Mouse (Mus musculus) lung, postnatal 0 days (tissue): ENCODE data around the gene Gm42421. TPM values are rescaled to one million over a fixed set of nuclear protein-coding genes. Genes with fewer than 3 reads are reported as not detected.

Experiments used
- ATAC-seq: fragments of 200-750 bp; cut with Nextera tagmentation; 2 replicates; pipeline ENCODE4 v1.8.0; 2017; ENCODE audit warnings: moderate library complexity
- DNase-seq: peaks from one replicate; pipeline ENCODE4 v3.0.0-alpha.2; 2016; ENCODE audit warnings: low spot score
- H3K27ac ChIP-seq: fragments of 300-500 bp; sonication (generic); 2 replicates; pipeline ENCODE4 v1.5.1; 2014; ENCODE audit warnings: antibody characterized with exemption, mild to moderate bottlenecking, low read length, mixed read lengths
- H3K27me3 ChIP-seq: fragments of 300-500 bp; sonication (generic); replicated peaks from 2 replicates; pipeline ENCODE4 v1.6.1; 2014; ENCODE audit warnings: low read length, mixed read lengths; ENCODE audit not compliant: insufficient read depth
- H3K36me3 ChIP-seq: fragments of 300-500 bp; sonication (generic); 2 replicates; pipeline ENCODE4 v1.6.1; 2014; ENCODE audit warnings: low read length, mixed read lengths; ENCODE audit not compliant: insufficient read depth
- H3K4me1 ChIP-seq: fragments of 300-500 bp; sonication (generic); 2 replicates; pipeline ENCODE4 v1.6.1; 2014; ENCODE audit warnings: antibody characterized with exemption, low read depth, low read length, mixed read lengths; ENCODE audit not compliant: insufficient read depth
- H3K4me2 ChIP-seq: fragments of 300-500 bp; sonication (generic); replicated peaks from 2 replicates; pipeline ENCODE4 v1.6.1; 2014; ENCODE audit warnings: low read depth, mild to moderate bottlenecking, low read length, moderate library complexity, mixed read lengths
- H3K4me3 ChIP-seq: fragments of 300-500 bp; sonication (generic); 2 replicates; pipeline ENCODE4 v1.5.1; 2014; ENCODE audit warnings: low read depth, low read length
- H3K9ac ChIP-seq: fragments of 300-500 bp; sonication (generic); replicated peaks from 2 replicates; pipeline ENCODE4 v1.6.1; 2014; ENCODE audit warnings: low read depth, mild to moderate bottlenecking
- H3K9me3 ChIP-seq: fragments of 300-500 bp; sonication (generic); 2 replicates; pipeline ENCODE4 v1.6.1; 2016; ENCODE audit warnings: low read length, mixed read lengths
- CTCF ChIP-seq: IDR thresholded peaks from 2 replicates; pipeline ENCODE4 v1.5.1; 2016; ENCODE audit warnings: antibody characterized with exemption, mild to moderate bottlenecking
- EP300 ChIP-seq: IDR thresholded peaks from 2 replicates; pipeline ENCODE4 v1.6.1; 2016; ENCODE audit warnings: antibody characterized with exemption, mild to moderate bottlenecking, control low read depth
- WGBS: fragments of 180-500 bp; shearing (Covaris S2); extraction: QIAGEN DNeasy Blood & Tissue Kit; methylation state at CpG from one replicate; pipeline ENCODE4 v1.1.7; 2014; 5-methylcytosine and 5-hydroxymethylcytosine counted together
- polyA plus RNA-seq: library from polyadenylated mRNA; unstranded; fragments of >200 nt; fragmentation: Nextera tagmentation; extraction: Ambion mirVana; gene quantifications from 2 replicates; pipeline ENCODE4 v1.2.1, GENCODE M21; 2015

Gene Gm42421
- polyA plus RNA-seq, result not detected in 2 replicates

- no peak within 1 kb of the TSS for H3K9ac ChIP-seq
- peaks cover 29% of the 10 kb centered on the region for H3K36me3 ChIP-seq
- ATAC-seq (no peak), DNase-seq (no peak)
- no peaks in the 10 kb centered on the region for H3K4me1 ChIP-seq
- no peak within 1 kb of the TSS for H3K4me2 ChIP-seq
- no peak within 1 kb of the TSS for H3K27ac ChIP-seq
- no peak for TF ChIP-seq EP300
- TF ChIP-seq CTCF, result no peak
- 95% methylated on average over 8 of the region's 8 CpGs for WGBS
- no peaks in the 10 kb centered on the region for H3K9me3 ChIP-seq
- H3K4me3 ChIP-seq, result no peak within 1 kb of the TSS
- H3K27me3 ChIP-seq, result no peaks in the 10 kb centered on the region
Measured at GRCm38 (mm10) chr5:143927875-143928274, at the start of gene Gm42421. Gm42421 (plus strand) TSS chr5:143928175.

GRCm38 (mm10) chr5:143885274-143885673 lies 42.7 kb upstream of the Gm42421 start:
- over 99% methylated on average over 3 of the region's 3 CpGs for WGBS
- TF ChIP-seq CTCF (no peak), EP300 (no peak)
- Histone ChIP-seq H3K4me2 (no peak overlapping the region), H3K27ac (no peak overlapping the region), H3K4me3 (no peak overlapping the region), H3K4me1 (no peaks in the 10 kb centered on the region), H3K9me3 (no peaks in the 10 kb centered on the region), H3K36me3 (peaks cover 69% of the 10 kb centered on the region), H3K27me3 (no peaks in the 10 kb centered on the region), H3K9ac (no peak overlapping the region)
- no peak for ATAC-seq
- no peak for DNase-seq

DNA sequence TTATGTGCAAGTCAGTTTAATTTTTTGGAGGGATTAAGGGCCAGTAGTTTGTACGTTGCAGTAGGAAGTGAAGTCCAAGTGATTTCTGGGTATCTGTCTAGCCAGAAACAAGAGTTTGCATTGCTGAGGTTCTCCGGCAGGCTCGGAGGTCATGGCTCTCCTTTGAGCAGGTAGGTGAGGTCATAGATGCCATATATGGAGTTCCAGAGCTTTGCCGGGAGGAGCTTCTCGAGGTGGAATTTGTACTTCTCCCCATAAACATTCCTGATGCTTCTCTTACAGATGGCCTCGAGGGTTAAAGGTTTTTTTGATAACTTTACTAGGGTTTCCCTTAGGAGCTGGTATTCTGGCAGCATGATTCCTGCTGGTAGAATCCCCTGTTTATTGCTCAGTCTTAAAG lies 37.2 kb upstream of the Gm42421 start:
- Histone ChIP-seq H3K27me3 (no peaks in the 10 kb centered on the region), H3K9ac (no peak overlapping the region), H3K4me2 (no peak overlapping the region), H3K36me3 (peaks cover 38% of the 10 kb centered on the region), H3K27ac (no peak overlapping the region), H3K4me1 (no peaks in the 10 kb centered on the region), H3K4me3 (no peak overlapping the region), H3K9me3 (no peaks in the 10 kb centered on the region)
- ATAC-seq (no peak), DNase-seq (no peak)
- TF ChIP-seq EP300 (no peak), CTCF (no peak)
- WGBS, result 66% methylated on average over 6 of the region's 6 CpGs

GRCm38 (mm10) chr5:143892255-143892886 lies 35.6 kb upstream of the Gm42421 start:
- Histone ChIP-seq H3K4me3 (no peak overlapping the region), H3K9me3 (no peaks in the 10 kb centered on the region), H3K27ac (no peak overlapping the region), H3K9ac (no peak overlapping the region), H3K36me3 (peaks cover 28% of the 10 kb centered on the region), H3K4me1 (no peaks in the 10 kb centered on the region), H3K27me3 (no peaks in the 10 kb centered on the region), H3K4me2 (no peak overlapping the region)
- no peak for ATAC-seq
- 68% methylated on average over 9 of the region's 9 CpGs for WGBS
- no peak for TF ChIP-seq EP300
- peak; percentile 22 for TF ChIP-seq CTCF
- DNase-seq, result no peak

DNA sequence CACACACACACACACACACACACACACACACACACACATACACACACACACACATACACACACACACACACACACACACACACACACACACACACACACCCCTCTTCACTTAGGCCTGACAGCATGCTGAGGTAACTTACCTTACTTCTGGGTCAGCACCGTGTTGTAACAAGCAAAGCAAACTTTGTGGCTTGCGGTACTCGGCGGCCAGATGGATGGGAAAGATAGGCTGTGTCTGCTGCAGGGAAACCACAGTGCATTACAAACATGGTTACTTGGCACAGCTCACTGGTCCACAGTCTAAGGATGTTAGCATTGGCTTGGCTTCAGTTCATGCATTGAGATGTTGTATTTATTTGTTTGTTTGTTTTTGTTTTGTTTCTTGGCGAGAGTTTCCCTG lies 34.6 kb upstream of the Gm42421 start:
- H3K4me3 ChIP-seq, result no peak overlapping the region
- H3K9ac ChIP-seq, result no peak overlapping the region
- H3K27ac ChIP-seq, result no peak overlapping the region
- DNase-seq (no peak), ATAC-seq (no peak)
- WGBS, result 61% methylated on average over 5 of the region's 5 CpGs
- no peaks in the 10 kb centered on the region for H3K27me3 ChIP-seq
- H3K36me3 ChIP-seq, result peaks cover 31% of the 10 kb centered on the region
- no peak overlapping the region for H3K4me2 ChIP-seq
- H3K9me3 ChIP-seq, result no peaks in the 10 kb centered on the region
- H3K4me1 ChIP-seq, result no peaks in the 10 kb centered on the region
- TF ChIP-seq CTCF, result no peak
- TF ChIP-seq EP300, result no peak

DNA sequence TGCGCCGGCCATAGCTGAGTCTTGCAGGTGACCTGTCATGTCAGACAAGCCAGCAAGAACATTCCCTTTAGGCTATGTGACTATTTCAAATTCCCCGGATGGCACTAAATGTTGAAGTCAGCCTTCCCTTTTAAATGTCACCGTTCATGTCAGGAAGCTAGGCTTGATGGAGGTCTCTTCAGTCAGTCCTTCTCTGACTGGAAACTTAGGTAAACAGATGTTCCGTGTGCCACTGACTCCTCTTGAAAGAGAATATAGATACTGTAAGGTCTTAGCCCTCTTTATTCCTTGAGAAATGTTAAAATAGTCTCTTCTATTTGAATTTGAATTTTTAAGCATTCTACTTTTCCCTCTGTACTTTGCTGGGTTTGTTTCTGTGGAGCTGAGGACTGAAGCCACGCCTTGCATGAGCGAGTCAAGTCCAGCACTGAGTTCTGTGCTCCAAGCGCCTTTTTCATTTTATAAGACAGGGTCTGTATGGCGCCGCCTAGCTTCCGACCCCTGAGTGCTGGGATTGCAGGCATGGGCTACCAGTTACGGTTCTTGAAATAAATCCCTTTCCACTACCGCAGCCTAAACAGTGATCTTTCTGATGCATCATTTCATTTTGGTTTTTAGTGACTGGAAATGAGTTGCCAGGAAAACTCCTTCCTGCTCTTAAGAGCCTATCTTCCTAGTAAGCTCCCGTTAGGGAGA lies 30.2 kb upstream of the Gm42421 start, which contains the start of gene Ankrd61:
Ankrd61 (minus strand) TSS at position 51 of the 696 bp plus-strand sequence.
- no peak within 1 kb of the TSS for H3K9ac ChIP-seq
- TF ChIP-seq EP300, result no peak
- H3K27me3 ChIP-seq, result no peaks in the 10 kb centered on the region
- DNase-seq, result no peak
- no peaks in the 10 kb centered on the region for H3K9me3 ChIP-seq
- no peak for ATAC-seq
- peaks cover 38% of the 10 kb centered on the region for H3K36me3 ChIP-seq
- WGBS, result 83% methylated on average over 14 of the region's 14 CpGs
- no peak within 1 kb of the TSS for H3K4me2 ChIP-seq
- no peak within 1 kb of the TSS for H3K4me3 ChIP-seq
- no peaks in the 10 kb centered on the region for H3K4me1 ChIP-seq
- no peak within 1 kb of the TSS for H3K27ac ChIP-seq
